Mouse (Mus musculus): Measurements from ENCODE around the gene Lrrc71.

GRCm38 (mm10) chr3:87785156-87785555 lies 36.7 kb upstream of the Lrrc71 start:
- TF ChIP-seq ZC3H11A (IDR thresholded peaks at IDR 0.05; ENCODE audit: borderline replicate concordance, low read depth, low read length) (no peak), ZNF384 (IDR thresholded peaks at IDR 0.05; ENCODE audit: low read depth, low read length) (no peak), MAFK (IDR thresholded peaks at IDR 0.05; ENCODE audit: insufficient read depth, low read depth, low read length) (no peak), CHD2 (IDR thresholded peaks at IDR 0.05; ENCODE audit: low read depth, low read length) (no peak)
